Mouse (Mus musculus) intestine, embryonic 14.5 days (tissue): ENCODE data around the gene Lgi1. TPM values are rescaled to one million over a fixed set of nuclear protein-coding genes. Genes with fewer than 3 reads are reported as not detected.

Source experiments
- ATAC-seq: fragments of 200-750 bp; cut with Nextera tagmentation; replicated peaks from 2 replicates; pipeline ENCODE4 v1.8.0; 2017; ENCODE audit warnings: low read depth, moderate number of reproducible peaks, moderate TSS enrichment, moderate library complexity; ENCODE audit not compliant: low FRiP score, low TSS enrichment
- DNase-seq: peaks from one replicate; pipeline ENCODE4 v3.0.0-alpha.2; 2018; ENCODE audit warnings: low spot score
- H3K27ac ChIP-seq: fragments of 300-500 bp; sonication (generic); 2 replicates; pipeline ENCODE4 v1.5.1; 2014; ENCODE audit warnings: low read depth, mild to moderate bottlenecking, control low read depth
- H3K27me3 ChIP-seq: fragments of 300-500 bp; sonication (generic); replicated peaks from 2 replicates; pipeline ENCODE4 v1.6.1; 2014; ENCODE audit warnings: low read length, control low read depth; ENCODE audit not compliant: control insufficient read depth, insufficient read depth
- H3K36me3 ChIP-seq: fragments of 300-500 bp; sonication (generic); 2 replicates; pipeline ENCODE4 v1.6.1; 2014; ENCODE audit warnings: low read length, control low read depth; ENCODE audit not compliant: control insufficient read depth, insufficient read depth
- H3K4me1 ChIP-seq: fragments of 300-500 bp; sonication (generic); replicated peaks from 2 replicates; pipeline ENCODE4 v1.6.1; 2014; ENCODE audit warnings: low read length, control low read depth, mixed read lengths; ENCODE audit not compliant: control insufficient read depth, insufficient read depth
- H3K4me2 ChIP-seq: fragments of 300-500 bp; sonication (generic); 2 replicates; pipeline ENCODE4 v1.6.1; 2014; ENCODE audit warnings: low read length
- H3K4me3 ChIP-seq: fragments of 300-500 bp; sonication (generic); 2 replicates; pipeline ENCODE4 v1.5.1; 2014; ENCODE audit warnings: low read depth, low read length, control low read depth, mixed read lengths
- H3K9ac ChIP-seq: fragments of 300-500 bp; sonication (generic); 2 replicates; pipeline ENCODE4 v1.6.1; 2014; ENCODE audit warnings: mild to moderate bottlenecking, low read length
- H3K9me3 ChIP-seq: fragments of 300-500 bp; sonication (generic); 2 replicates; pipeline ENCODE4 v1.6.1; 2016; ENCODE audit warnings: low read length, control low read depth; ENCODE audit not compliant: control insufficient read depth
- WGBS: fragments of 180-500 bp; shearing (Covaris S2); extraction: QIAGEN DNeasy Blood & Tissue Kit; methylation state at CpG from one replicate; pipeline ENCODE4 v1.1.7; 2014; 5-methylcytosine and 5-hydroxymethylcytosine counted together
- polyA plus RNA-seq: library from polyadenylated mRNA; unstranded; fragments of >200 nt; fragmentation: Nextera tagmentation; extraction: Ambion mirVana; gene quantifications from 2 replicates; pipeline ENCODE4 v1.2.1, GENCODE M21; 2014

Lgi1 gene
- 0.31 and 0.42 TPM in 2 replicates for polyA plus RNA-seq

GRCm38 (mm10) chr19:38264505-38265500 is at the start of gene Lgi1:
Gene Lgi1 (plus strand): TSS chr19:38264536.
- no peak within 1 kb of the TSS for H3K9ac ChIP-seq
- 25% methylated on average over 21 of the region's 21 CpGs for WGBS
- H3K27ac ChIP-seq: no peak within 1 kb of the TSS
- DNase-seq: peak; percentile 55
- H3K4me1 ChIP-seq: no peaks in the 10 kb centered on the region
- no peaks in the 10 kb centered on the region for H3K9me3 ChIP-seq
- no peak for ATAC-seq
- H3K27me3 ChIP-seq: 0 out of 2 replicates have a peak, but pooled peaks cover 10% of the 10 kb centered on the region
- no peak within 1 kb of the TSS for H3K4me3 ChIP-seq
- H3K36me3 ChIP-seq: no peaks in the 10 kb centered on the region
- peak within 1 kb of the TSS; percentile 30 for H3K4me2 ChIP-seq

GRCm38 (mm10) chr19:38217696-38218095 is 46.6 kb upstream of the Lgi1 start:
- DNase-seq: no peak
- Histone ChIP-seq H3K27me3 (no peaks in the 10 kb centered on the region), H3K27ac (no peak overlapping the region), H3K4me3 (no peak overlapping the region), H3K4me1 (no peaks in the 10 kb centered on the region), H3K36me3 (peaks cover 23% of the 10 kb centered on the region), H3K4me2 (no peak overlapping the region), H3K9ac (no peak overlapping the region), H3K9me3 (no peaks in the 10 kb centered on the region)
- ATAC-seq: no peak
- WGBS: 99% methylated on average over 3 of the region's 3 CpGs

GRCm38 (mm10) chr19:38223356-38223904 is 40.9 kb upstream of the Lgi1 start:
- Histone ChIP-seq H3K9me3 (no peaks in the 10 kb centered on the region), H3K27ac (peak overlapping the region; percentile 87), H3K4me2 (peak overlapping the region; percentile 84), H3K36me3 (peaks cover 6% of the 10 kb centered on the region), H3K9ac (peak overlapping the region; percentile 65), H3K27me3 (no peaks in the 10 kb centered on the region), H3K4me3 (peak overlapping the region; percentile 83), H3K4me1 (peaks cover 4% of the 10 kb centered on the region; the same call in 1 of the 2 replicates)
- 9% methylated on average over 12 of the region's 12 CpGs for WGBS
- DNase-seq: no peak
- peak; percentile 47; the same call in 1 of the 2 replicates for ATAC-seq

GRCm38 (mm10) chr19:38223905-38224684 is 40.2 kb upstream of the Lgi1 start, which contains the start of gene Fra10ac1:
Gene Fra10ac1 (minus strand): TSS chr19:38224156.
- Histone ChIP-seq H3K9ac (peak within 1 kb of the TSS; percentile 65), H3K4me3 (peak within 1 kb of the TSS; percentile 83), H3K27ac (peak within 1 kb of the TSS; percentile 87), H3K9me3 (0 out of 2 replicates have a peak, but pooled peaks cover 4% of the 10 kb centered on the region), H3K36me3 (no peaks in the 10 kb centered on the region), H3K4me1 (peaks cover 4% of the 10 kb centered on the region; the same call in 1 of the 2 replicates), H3K4me2 (peak within 1 kb of the TSS; percentile 84), H3K27me3 (no peaks in the 10 kb centered on the region)
- peak; percentile 99 for DNase-seq
- ATAC-seq: peak; percentile 97
- WGBS: under 1% methylated on average over 49 of the region's 49 CpGs

GRCm38 (mm10) chr19:38224685-38225060 is 39.7 kb upstream of the Lgi1 start:
- peaks cover 4% of the 10 kb centered on the region; the same call in 1 of the 2 replicates for H3K4me1 ChIP-seq
- H3K27ac ChIP-seq: peak overlapping the region; percentile 87
- WGBS: 14% methylated on average over 9 of the region's 9 CpGs
- ATAC-seq (no peak), DNase-seq (no peak)
- peak overlapping the region; percentile 83 for H3K4me3 ChIP-seq
- no peaks in the 10 kb centered on the region for H3K27me3 ChIP-seq
- peak overlapping the region; percentile 84 for H3K4me2 ChIP-seq
- peak overlapping the region; percentile 65 for H3K9ac ChIP-seq
- peaks cover 4% of the 10 kb centered on the region; the same call in 1 of the 2 replicates for H3K9me3 ChIP-seq
- H3K36me3 ChIP-seq: no peaks in the 10 kb centered on the region

- Histone ChIP-seq H3K4me1 (no peaks in the 10 kb centered on the region), H3K9me3 (peaks cover 4% of the 10 kb centered on the region; the same call in 1 of the 2 replicates), H3K9ac (no peak overlapping the region), H3K4me2 (no peak overlapping the region), H3K27ac (no peak overlapping the region), H3K4me3 (no peak overlapping the region), H3K36me3 (no peaks in the 10 kb centered on the region), H3K27me3 (no peaks in the 10 kb centered on the region)
- DNase-seq (no peak), ATAC-seq (no peak)
- 48% methylated on average over 2 of the region's 2 CpGs for WGBS
Measured at GRCm38 (mm10) chr19:38228699-38229098, 35.6 kb upstream of the Lgi1 start.

GRCm38 (mm10) chr19:38232087-38232486 is 32.2 kb upstream of the Lgi1 start:
- no peak overlapping the region for H3K4me2 ChIP-seq
- peaks cover 4% of the 10 kb centered on the region; the same call in 1 of the 2 replicates for H3K9me3 ChIP-seq
- 41% methylated on average over 8 of the region's 8 CpGs for WGBS
- no peaks in the 10 kb centered on the region for H3K4me1 ChIP-seq
- H3K4me3 ChIP-seq: no peak overlapping the region
- H3K36me3 ChIP-seq: no peaks in the 10 kb centered on the region
- no peak for ATAC-seq
- no peak for DNase-seq
- no peak overlapping the region for H3K27ac ChIP-seq
- H3K27me3 ChIP-seq: no peaks in the 10 kb centered on the region
- no peak overlapping the region for H3K9ac ChIP-seq

GRCm38 (mm10) chr19:38232516-38232915 is 31.8 kb upstream of the Lgi1 start:
- Histone ChIP-seq H3K36me3 (no peaks in the 10 kb centered on the region), H3K9ac (no peak overlapping the region), H3K27ac (no peak overlapping the region), H3K4me1 (no peaks in the 10 kb centered on the region), H3K9me3 (peaks cover 4% of the 10 kb centered on the region; the same call in 1 of the 2 replicates), H3K4me2 (no peak overlapping the region), H3K4me3 (no peak overlapping the region), H3K27me3 (no peaks in the 10 kb centered on the region)
- DNase-seq (no peak), ATAC-seq (no peak)
- 11% methylated on average over 4 of the region's 4 CpGs for WGBS
